Mouse (Mus musculus): ENCODE results near the gene Ifnz.
"Not testable (repeated sequence)": the region's sequence is repeated elsewhere in the genome, so short reads cannot be mapped to it uniquely, and the experiment has no call there.

Gene Ifnz

GRCm38 (mm10) chr4:88779550-88779949, 2.4 kb upstream of the Ifnz start, which contains the start of gene Gm13272:
Gene Gm13272 (plus strand): TSS chr4:88779850.
- POLR2A ChIA-PET, CTCF ChIA-PET: not testable (repeated sequence)

GRCm38 (mm10) chr4:88780320-88780719, 1.6 kb upstream of the Ifnz start:
- CTCF ChIA-PET, POLR2A ChIA-PET: not testable (repeated sequence)

DNA sequence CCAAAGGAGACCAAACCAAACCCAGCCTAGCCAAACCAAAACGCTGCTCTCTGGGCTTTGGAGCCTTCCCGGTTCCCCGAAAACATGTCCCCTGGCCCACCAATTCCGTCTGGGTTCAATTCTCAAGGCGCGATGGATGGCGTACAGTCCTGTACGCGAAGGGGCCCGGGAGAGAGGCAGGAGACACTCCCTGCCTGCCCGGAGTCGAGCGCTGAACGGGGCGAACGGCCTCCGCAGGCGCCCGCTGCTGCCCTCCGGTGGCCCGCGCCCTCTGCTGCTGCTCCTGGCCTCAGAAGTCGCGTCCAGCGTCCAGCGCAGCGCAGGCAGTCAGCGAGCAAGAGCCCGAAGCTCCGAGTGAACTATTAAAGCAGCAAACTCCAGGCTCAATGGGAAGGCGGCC, 404 bp downstream of the Ifnz start:
- CTCF ChIA-PET, POLR2A ChIA-PET: not testable (repeated sequence)

DNA sequence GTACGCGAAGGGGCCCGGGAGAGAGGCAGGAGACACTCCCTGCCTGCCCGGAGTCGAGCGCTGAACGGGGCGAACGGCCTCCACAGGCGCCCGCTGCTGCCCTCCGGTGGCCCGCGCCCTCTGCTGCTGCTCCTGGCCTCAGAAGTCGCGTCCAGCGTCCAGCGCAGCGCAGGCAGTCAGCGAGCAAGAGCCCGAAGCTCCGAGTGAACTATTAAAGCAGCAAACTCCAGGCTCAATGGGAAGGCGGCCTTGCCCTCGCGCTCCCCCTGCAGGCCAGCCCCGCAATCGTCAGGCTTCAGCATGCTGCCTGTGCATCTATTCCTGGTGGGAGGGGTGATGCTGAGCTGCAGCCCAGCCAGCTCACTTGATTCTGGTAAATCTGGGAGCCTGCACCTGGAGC, 3.5 kb downstream of the Ifnz start, which contains the start of gene Gm13276:
Gene Gm13276 (plus strand): TSS at position 301 of the 400 bp plus-strand sequence.
- CTCF ChIA-PET, POLR2A ChIA-PET: not testable (repeated sequence)

- CTCF ChIA-PET, POLR2A ChIA-PET: not testable (repeated sequence)
These were observed 6.5 kb downstream of the Ifnz start, which contains the start of gene Gm13277 for GRCm38 (mm10) chr4:88788402-88788801. Gene Gm13277 (plus strand): TSS chr4:88788632.

- POLR2A ChIA-PET: not testable (repeated sequence)
These were observed 9.3 kb downstream of the Ifnz start, which contains the start of gene Gm13278 for GRCm38 (mm10) chr4:88791250-88791649. Gene Gm13278 (plus strand): TSS chr4:88791550.

GRCm38 (mm10) chr4:88793936-88794675, 12.2 kb downstream of the Ifnz start, which contains the start of gene Gm13275:
Gene Gm13275 (plus strand): TSS chr4:88794487.
- POLR2A ChIA-PET: not testable (repeated sequence)

More at GRCm38 (mm10) chr4:88791250-88791649, 9.3 kb downstream of the Ifnz start, which contains the start of gene Gm13278:
- CTCF ChIA-PET: not testable (repeated sequence)

GRCm38 (mm10) chr4:88797097-88797496, 15.2 kb downstream of the Ifnz start, which contains the start of gene Gm13279:
Gene Gm13279 (plus strand): TSS chr4:88797397.
- CTCF ChIA-PET, POLR2A ChIA-PET: not testable (repeated sequence)

More at GRCm38 (mm10) chr4:88793936-88794675, 12.2 kb downstream of the Ifnz start, which contains the start of gene Gm13275:
- CTCF ChIA-PET: not testable (repeated sequence)

- CTCF ChIA-PET, POLR2A ChIA-PET: not testable (repeated sequence)
These were observed 17.4 kb downstream of the Ifnz start, which contains the start of gene Gm13285 for GRCm38 (mm10) chr4:88799365-88799764. Gene Gm13285 (plus strand): TSS chr4:88799665.

DNA sequence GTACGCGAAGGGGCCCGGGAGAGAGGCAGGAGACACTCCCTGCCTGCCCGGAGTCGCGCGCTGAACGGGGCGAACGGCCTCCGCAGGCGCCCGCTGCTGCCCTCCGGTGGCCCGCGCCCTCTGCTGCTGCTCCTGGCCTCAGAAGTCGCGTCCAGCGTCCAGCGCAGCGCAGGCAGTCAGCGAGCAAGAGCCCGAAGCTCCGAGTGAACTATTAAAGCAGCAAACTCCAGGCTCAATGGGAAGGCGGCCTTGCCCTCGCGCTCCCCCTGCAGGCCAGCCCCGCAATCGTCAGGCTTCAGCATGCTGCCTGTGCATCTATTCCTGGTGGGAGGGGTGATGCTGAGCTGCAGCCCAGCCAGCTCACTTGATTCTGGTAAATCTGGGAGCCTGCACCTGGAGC, 21.0 kb downstream of the Ifnz start, which contains the start of gene Gm13287:
Gene Gm13287 (plus strand): TSS at position 301 of the 400 bp plus-strand sequence.
- CTCF ChIA-PET, POLR2A ChIA-PET: not testable (repeated sequence)

DNA sequence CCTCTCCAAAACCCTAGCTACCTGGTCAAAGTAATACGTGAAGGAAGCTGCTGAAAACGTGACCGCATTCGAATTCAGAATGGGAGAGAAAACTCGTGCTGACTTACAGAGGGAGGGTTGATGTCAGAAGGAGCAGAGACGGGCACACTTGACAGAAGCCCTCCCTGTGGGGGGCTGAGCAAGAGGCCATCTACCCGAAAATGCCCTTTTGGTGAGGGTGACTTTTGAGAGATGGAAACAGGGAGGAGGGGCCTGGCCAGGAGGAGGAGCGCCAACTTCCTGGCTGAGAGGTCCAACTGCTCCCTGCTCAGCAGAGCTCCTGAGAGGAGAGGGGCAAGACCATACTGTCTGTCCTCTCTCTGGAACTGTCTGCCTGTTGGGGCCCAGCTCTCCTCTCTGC, 23.3 kb downstream of the Ifnz start, which contains the start of gene Gm13288:
Gene Gm13288 (plus strand): TSS at position 301 of the 400 bp plus-strand sequence.
- POLR2A ChIA-PET, CTCF ChIA-PET: not testable (repeated sequence)

DNA sequence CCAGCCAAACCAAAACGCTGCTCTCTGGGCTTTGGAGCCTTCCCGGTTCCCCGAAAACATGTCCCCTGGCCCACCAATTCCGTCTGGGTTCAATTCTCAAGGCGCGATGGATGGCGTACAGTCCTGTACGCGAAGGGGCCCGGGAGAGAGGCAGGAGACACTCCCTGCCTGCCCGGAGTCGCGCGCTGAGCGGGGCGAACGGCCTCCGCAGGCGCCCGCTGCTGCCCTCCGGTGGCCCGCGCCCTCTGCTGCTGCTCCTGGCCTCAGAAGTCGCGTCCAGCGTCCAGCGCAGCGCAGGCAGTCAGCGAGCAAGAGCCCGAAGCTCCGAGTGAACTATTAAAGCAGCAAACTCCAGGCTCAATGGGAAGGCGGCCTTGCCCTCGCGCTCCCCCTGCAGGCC, 23.8 kb downstream of the Ifnz start:
- CTCF ChIA-PET, POLR2A ChIA-PET: not testable (repeated sequence)

DNA sequence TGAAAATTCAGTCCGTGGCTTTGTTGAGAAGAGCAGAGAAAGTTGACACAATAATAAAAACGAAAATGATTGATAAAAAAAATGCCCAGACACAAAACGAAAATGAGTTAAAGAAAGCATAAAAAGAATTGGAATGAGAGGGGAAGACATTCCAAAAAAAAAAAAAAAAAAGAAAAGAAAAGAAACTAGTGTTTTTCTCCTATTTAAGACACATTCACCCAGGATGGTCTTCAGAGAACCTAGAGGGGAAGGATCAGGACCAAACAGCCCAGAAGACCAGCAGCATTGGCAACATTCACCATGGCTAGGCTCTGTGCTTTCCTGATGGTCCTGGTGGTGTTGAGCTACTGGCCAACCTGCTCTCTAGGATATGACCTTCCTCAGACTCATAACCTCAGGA, 34.0 kb downstream of the Ifnz start, which contains the start of gene Ifna7:
Gene Ifna7 (plus strand): TSS at position 301 of the 400 bp plus-strand sequence.
- ChIA-PET POLR2A (no interaction called here), CTCF (no interaction called here)

GRCm38 (mm10) chr4:88819659-88820058, 37.7 kb downstream of the Ifnz start, which contains the start of gene Ifna11:
Gene Ifna11 (plus strand): TSS chr4:88819959.
- POLR2A ChIA-PET: no interaction called here
- CTCF ChIA-PET: interaction anchor here in 1 of 4 experiments (0.6 kb wide), 1 partner anchor 136 kb away, joined by 4 read pairs; the partner anchor contains the start of gene Ifna2

- ChIA-PET CTCF (no interaction called here), POLR2A (no interaction called here)
These were observed 41.1 kb downstream of the Ifnz start for GRCm38 (mm10) chr4:88822995-88823394.

- POLR2A ChIA-PET: not testable (repeated sequence)
These were observed 45.2 kb downstream of the Ifnz start, which contains the start of gene Ifna6 for GRCm38 (mm10) chr4:88827116-88827515. Gene Ifna6 (plus strand): TSS chr4:88827416.

DNA sequence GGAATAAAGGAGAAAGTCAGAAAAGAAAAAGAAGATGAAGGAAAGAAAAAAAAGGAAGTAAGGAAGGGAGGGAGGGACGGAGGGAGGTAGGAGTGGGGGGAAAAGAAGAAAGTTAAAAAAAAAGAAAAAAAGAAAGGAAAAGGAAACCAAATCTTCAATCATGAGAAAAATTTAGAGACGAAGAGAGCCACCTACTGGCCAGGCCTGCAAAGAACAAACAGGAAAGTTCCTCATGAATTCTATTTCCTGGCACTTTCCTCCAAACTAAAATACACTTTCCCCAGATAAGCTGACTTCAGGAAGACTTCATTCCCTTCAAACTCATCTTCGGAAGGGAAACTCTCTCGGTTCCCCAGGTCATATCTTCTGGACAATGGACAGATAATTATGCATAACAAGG, 48.6 kb downstream of the Ifnz start:
- ChIA-PET CTCF (interaction anchor here in 1 of 4 experiments (0.9 to 2.2 kb wide), 2 partner anchors 134 to 299 kb away, joined by 3 to 4 read pairs; no protein-coding TSS in a partner anchor), POLR2A (interaction anchor here in 1 of 4 experiments (0.6 kb wide), 1 partner anchor 463 kb away, joined by 11 read pairs; no protein-coding TSS in a partner anchor)

More at GRCm38 (mm10) chr4:88827116-88827515, 45.2 kb downstream of the Ifnz start, which contains the start of gene Ifna6:
- CTCF ChIA-PET: not testable (repeated sequence)

Data from embryonic stem cell, embryonic (primary cell).